Mouse (Mus musculus) macrophage (primary cell): ENCODE data around the gene Fgf14. TPM values are rescaled to one million over a fixed set of nuclear protein-coding genes. Genes with fewer than 3 reads are reported as not detected.

Experiments
- H3K27ac ChIP-seq: fragments of 350-480 bp; formaldehyde crosslinking; 2 replicates; pipeline ENCODE4 v1.9.0; 2021
- H3K36me3 ChIP-seq: fragments of 350-480 bp; formaldehyde crosslinking; 2 replicates; pipeline ENCODE4 v1.9.0; 2021; ENCODE audit errors: inconsistent target
- H3K4me3 ChIP-seq: fragments of 350-480 bp; formaldehyde crosslinking; 2 replicates; pipeline ENCODE4 v1.9.0; 2021; ENCODE audit errors: inconsistent target
- H3K79me2 ChIP-seq: fragments of 350-480 bp; formaldehyde crosslinking; 2 replicates; pipeline ENCODE4 v1.9.0; 2021; ENCODE audit errors: inconsistent target
- WGBS: methylation state at CpG from one replicate; pipeline ENCODE4 v1.1.7; 2026; ENCODE audit warnings: inconsistent platforms; ENCODE audit not compliant: missing documents; 5-methylcytosine and 5-hydroxymethylcytosine counted together
- polyA plus RNA-seq: library from polyadenylated mRNA; stranded (reverse); fragments of 250-400 nt; gene quantifications from 3 replicates; pipeline ENCODE4 v1.2.4, GENCODE M21; 2018; ENCODE audit warnings: inconsistent platforms
- total RNA-seq, 78 experiments: library from RNA; depleted of rRNA; stranded (reverse); fragments of 250-400 nt; gene quantifications; 1 replicate in 9 of 78; 2 replicates in 24 of 78; 3 replicates in 43 of 78; 4 replicates in 2 of 78; pipeline ENCODE4 v1.2.4; 2018; ENCODE audit warnings: inconsistent platforms in 56 of 78

Fgf14 gene
- total RNA-seq (2018; cell fraction: chromatin; rRNA removed): not detected
- not detected for total RNA-seq (2018; cell fraction: cytosol; rRNA removed)
- total RNA-seq (2018; cell fraction: nucleus; rRNA removed): not detected
- polyA plus RNA-seq: not detected in 3 replicates

- 33% methylated on average over 12 of the region's 12 CpGs for WGBS
- no peak within 1 kb of the TSS for H3K4me3 ChIP-seq
- H3K36me3 ChIP-seq: no peaks in the 10 kb centered on the region
- no peaks in the 10 kb centered on the region for H3K79me2 ChIP-seq
- no peak within 1 kb of the TSS for H3K27ac ChIP-seq
These were observed at the start of gene Fgf14 for GRCm38 (mm10) chr14:124676506-124677177. Gene Fgf14, minus strand, starts transcription at chr14:124677127.

DNA sequence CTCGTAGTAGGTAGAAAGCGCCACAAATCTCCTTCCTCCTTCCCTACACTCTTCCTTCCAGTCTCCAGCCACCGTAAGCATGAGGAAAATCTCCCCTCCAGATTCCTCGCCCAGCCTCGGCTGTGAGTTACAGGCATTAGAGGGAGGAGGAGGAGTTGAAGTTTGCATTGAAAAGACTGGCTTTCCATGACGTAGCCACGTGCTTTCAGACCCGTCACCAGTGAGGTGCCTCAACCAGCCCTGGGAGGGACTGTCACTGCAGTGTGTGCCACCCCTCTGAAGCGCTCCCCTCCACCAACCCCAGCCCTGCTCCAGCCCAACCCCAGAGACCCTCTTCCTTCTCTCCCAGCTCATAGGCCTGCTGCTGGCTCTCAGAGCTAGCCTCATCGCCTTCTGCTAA lies 452 bp upstream of the Fgf14 start:
- Histone ChIP-seq H3K27ac (no peak overlapping the region), H3K4me3 (no peak overlapping the region), H3K79me2 (no peaks in the 10 kb centered on the region), H3K36me3 (no peaks in the 10 kb centered on the region)
- WGBS: 7% methylated on average over 10 of the region's 10 CpGs

GRCm38 (mm10) chr14:124675654-124676505 lies 1.0 kb downstream of the Fgf14 start:
- Histone ChIP-seq H3K27ac (no peak overlapping the region), H3K4me3 (no peak overlapping the region), H3K79me2 (no peaks in the 10 kb centered on the region), H3K36me3 (no peaks in the 10 kb centered on the region)
- WGBS: 35% methylated on average over 23 of the region's 23 CpGs

GRCm38 (mm10) chr14:124675142-124675653 lies 1.7 kb downstream of the Fgf14 start:
- 11% methylated on average over 21 of the region's 21 CpGs for WGBS
- H3K27ac ChIP-seq: no peak overlapping the region

DNA sequence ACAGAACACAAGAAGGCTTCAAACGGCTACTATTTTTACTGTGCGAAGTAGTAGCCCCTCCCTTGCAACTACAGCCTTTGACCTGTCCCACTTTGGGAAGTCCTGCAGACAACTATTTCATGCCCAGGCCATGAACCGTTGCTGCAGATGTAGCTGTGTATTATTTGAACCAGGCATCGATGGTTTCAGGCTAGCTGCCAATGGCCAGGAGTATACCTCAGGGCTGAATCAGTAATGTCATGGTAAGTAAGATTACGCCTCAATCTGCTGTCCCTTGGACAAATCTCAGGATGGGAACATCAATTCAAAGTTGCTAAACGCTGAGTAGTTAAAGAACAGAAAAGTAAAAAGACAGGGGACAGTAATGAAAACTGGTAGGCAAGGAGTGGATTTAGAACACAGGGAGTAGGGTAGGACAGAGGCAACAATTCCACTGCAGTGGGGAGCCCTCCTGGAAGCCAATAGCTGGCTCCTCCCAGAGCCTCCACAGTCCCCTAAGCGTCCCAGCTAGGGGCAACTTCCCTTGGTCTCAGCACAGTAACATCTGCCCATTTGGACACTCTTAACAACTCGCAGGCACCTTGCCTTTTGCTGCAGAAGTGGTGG lies 2.3 kb downstream of the Fgf14 start:
- Histone ChIP-seq H3K36me3 (no peaks in the 10 kb centered on the region), H3K27ac (no peak overlapping the region), H3K4me3 (no peak overlapping the region), H3K79me2 (no peaks in the 10 kb centered on the region)
- WGBS: 51% methylated on average over 8 of the region's 8 CpGs

More at GRCm38 (mm10) chr14:124675142-124675653, 1.7 kb downstream of the Fgf14 start:
- Histone ChIP-seq H3K36me3 (no peaks in the 10 kb centered on the region), H3K79me2 (no peaks in the 10 kb centered on the region), H3K4me3 (no peak overlapping the region)

- 51% methylated on average over 7 of the region's 7 CpGs for WGBS
- no peaks in the 10 kb centered on the region for H3K36me3 ChIP-seq
- no peaks in the 10 kb centered on the region for H3K79me2 ChIP-seq
- no peak overlapping the region for H3K27ac ChIP-seq
- no peak overlapping the region for H3K4me3 ChIP-seq
These were observed 7.2 kb downstream of the Fgf14 start for GRCm38 (mm10) chr14:124669739-124670138.

- WGBS: 66% methylated on average over 3 of the region's 3 CpGs
These were observed 34.1 kb downstream of the Fgf14 start for GRCm38 (mm10) chr14:124642822-124643221.

DNA sequence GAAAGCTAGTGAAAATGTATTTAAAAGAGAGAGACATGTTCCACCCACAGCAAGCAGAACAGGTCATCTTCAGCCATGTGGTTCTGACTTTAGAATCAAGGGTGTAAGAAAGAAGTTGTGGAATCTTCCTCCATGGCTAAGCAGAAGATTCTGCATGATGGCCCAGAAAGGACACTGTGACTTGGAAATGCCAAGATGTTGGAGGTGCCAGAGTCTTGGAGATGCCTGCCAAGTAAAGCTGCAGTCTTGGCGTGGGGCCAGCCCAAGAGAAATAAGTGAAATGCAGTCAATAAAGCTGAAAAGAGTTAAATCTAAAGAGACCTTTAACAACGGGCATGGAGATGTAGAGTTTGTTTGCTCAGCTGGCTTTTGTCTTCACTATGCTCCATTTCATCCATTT lies 42.0 kb downstream of the Fgf14 start:
- H3K36me3 ChIP-seq: no peaks in the 10 kb centered on the region
- H3K27ac ChIP-seq: no peak overlapping the region
- no peaks in the 10 kb centered on the region for H3K79me2 ChIP-seq
- 89% methylated on average over 2 of the region's 2 CpGs for WGBS
- no peak overlapping the region for H3K4me3 ChIP-seq

More at GRCm38 (mm10) chr14:124642822-124643221, 34.1 kb downstream of the Fgf14 start:
- H3K4me3 ChIP-seq: no peak overlapping the region
- no peaks in the 10 kb centered on the region for H3K36me3 ChIP-seq
- H3K27ac ChIP-seq: no peak overlapping the region
- no peaks in the 10 kb centered on the region for H3K79me2 ChIP-seq

GRCm38 (mm10) chr14:124613473-124613872 lies 63.5 kb downstream of the Fgf14 start:
- 52% methylated on average over 2 of the region's 2 CpGs for WGBS
- no peaks in the 10 kb centered on the region for H3K36me3 ChIP-seq
- H3K27ac ChIP-seq: no peak overlapping the region
- no peaks in the 10 kb centered on the region for H3K79me2 ChIP-seq
- H3K4me3 ChIP-seq: no peak overlapping the region

DNA sequence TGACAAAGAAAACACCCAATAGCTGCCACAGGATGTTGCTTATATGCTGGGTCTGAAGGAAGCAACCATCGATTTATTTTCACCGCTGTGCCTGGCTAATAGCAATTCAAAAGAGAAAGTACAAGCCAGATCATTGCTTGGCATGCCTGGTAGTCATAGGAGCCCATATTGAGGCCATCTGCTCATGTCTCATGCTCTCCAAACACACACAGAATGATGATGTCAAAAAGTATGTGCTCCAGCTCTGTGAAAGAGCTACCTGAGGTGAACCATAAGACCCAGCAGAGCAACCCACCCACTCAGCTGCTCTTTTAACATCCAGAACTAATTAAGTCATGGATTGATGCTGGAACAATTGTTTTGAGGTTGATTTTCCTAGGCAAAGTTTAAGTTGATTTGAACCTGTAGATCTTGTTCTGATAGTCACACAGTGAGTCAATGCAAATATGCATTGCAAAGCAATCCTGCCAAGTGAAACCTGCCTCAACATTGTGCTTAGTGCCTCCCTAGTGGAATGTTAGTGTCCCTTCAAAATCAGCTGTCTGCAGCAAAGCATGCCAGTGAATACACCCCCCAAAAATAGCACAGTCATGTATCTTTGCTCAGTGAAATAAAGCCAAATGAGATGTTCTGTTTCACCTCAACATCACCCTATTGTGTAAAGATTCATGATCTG lies 70.8 kb downstream of the Fgf14 start:
- no peaks in the 10 kb centered on the region for H3K79me2 ChIP-seq
- no peak overlapping the region for H3K27ac ChIP-seq
- no peak overlapping the region for H3K4me3 ChIP-seq
- 97% methylated on average over 2 of the region's 2 CpGs for WGBS
- no peaks in the 10 kb centered on the region for H3K36me3 ChIP-seq

DNA sequence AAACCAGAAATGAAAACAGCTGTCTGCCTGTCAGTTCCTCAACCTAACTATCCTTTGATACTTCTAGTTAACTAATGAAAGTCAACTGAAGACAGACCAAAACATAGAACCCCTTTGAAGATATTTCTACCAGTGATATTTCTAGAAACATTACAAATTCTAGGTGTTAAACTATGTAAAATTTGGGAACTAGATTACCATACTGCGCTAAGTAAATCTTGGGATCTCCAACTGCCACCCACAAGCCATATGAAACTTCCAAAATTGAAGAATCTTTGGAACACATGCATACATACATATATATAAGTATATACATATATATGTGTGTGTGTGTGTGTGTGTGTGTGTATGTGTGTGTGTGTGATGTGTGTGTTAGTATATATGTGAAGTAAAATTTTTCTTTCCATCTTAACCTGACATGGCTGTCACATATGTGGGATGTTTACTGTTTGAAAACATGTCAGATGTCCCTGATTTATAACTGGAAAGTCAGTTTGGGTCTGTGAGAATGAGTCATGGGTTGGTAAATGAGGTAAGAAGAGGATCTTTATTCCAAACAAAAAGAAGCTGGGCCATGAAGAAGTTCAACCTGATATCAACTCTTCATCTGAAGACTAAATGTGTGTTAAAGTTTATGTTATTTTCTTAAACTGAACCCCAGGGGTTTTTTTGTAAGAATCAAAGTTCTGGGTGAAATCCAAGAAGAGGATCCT lies 71.7 kb downstream of the Fgf14 start:
- no peak overlapping the region for H3K4me3 ChIP-seq
- 77% methylated on average over 1 of the region's 1 CpGs for WGBS

GRCm38 (mm10) chr14:124576571-124576970 lies 100.4 kb downstream of the Fgf14 start:
- Histone ChIP-seq H3K27ac (no peak overlapping the region), H3K4me3 (no peak overlapping the region), H3K36me3 (no peaks in the 10 kb centered on the region), H3K79me2 (no peaks in the 10 kb centered on the region)
- WGBS: 61% methylated on average over 1 of the region's 1 CpGs

More for the DNA sequence above, 71.7 kb downstream of the Fgf14 start:
- Histone ChIP-seq H3K36me3 (no peaks in the 10 kb centered on the region), H3K79me2 (no peaks in the 10 kb centered on the region), H3K27ac (no peak overlapping the region)

DNA sequence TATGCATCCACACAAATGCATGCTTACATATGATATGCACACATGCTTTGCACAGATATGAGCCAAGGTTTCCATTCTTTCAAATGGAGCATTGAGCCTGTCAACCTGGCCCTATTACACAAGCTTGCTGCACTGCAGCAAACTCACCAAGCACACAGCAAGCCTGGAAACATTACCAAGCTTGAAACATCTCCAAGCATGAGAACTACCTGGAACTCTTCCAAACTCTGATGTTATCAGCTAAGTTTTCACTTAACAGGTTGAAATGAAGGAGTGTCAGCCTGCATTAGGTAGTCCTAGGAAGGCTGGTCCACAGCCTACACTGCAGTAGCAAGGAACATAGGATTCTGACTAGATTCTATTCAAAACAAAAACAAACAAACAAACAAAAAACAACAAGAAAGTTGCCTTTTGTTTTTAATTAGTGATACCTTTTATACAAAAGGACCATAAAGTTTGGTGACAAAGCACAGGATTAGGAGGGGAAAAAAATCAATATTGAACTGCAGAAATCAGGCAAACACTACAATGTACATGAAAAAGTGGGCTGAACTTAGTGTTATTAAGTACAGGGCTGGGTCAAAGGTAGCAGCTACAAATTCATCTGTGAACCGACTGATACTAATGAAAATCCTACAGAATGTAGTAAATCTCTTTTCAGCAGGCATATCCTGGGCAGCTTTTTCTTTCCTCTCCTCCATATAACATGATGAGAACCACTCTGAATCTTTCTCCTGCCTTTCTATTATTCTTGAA lies 101.6 kb downstream of the Fgf14 start:
- H3K79me2 ChIP-seq: no peaks in the 10 kb centered on the region
- no peak overlapping the region for H3K27ac ChIP-seq
- no peak overlapping the region for H3K4me3 ChIP-seq
- no peaks in the 10 kb centered on the region for H3K36me3 ChIP-seq
- WGBS: 89% methylated on average over 1 of the region's 1 CpGs
